Mouse (Mus musculus) frontal cortex, postnatal 25 days (tissue): ENCODE results near the gene Gjb4.

Source experiments
- DNase-seq, 2 experiments: peaks; one replicate each; pipeline ENCODE4 v3.0.0; 2022; ENCODE audit warnings: low spot score in 2 of 2

The Gjb4 gene

GRCm38 (mm10) chr4:127353951-127354438 lies at the start of gene Gjb4:
Gjb4 (minus strand) TSS chr4:127354081.
- DNase-seq = no peak

- DNase-seq = no peak
These were observed 48.7 kb upstream of the Gjb4 start for GRCm38 (mm10) chr4:127402614-127403013.

- DNase-seq = no peak
These were observed 48.3 kb upstream of the Gjb4 start for GRCm38 (mm10) chr4:127402166-127402565.

- DNase-seq = no peak
These were observed 46.6 kb upstream of the Gjb4 start for GRCm38 (mm10) chr4:127400165-127401145.

- DNase-seq = no peak
These were observed 41.7 kb upstream of the Gjb4 start for GRCm38 (mm10) chr4:127395591-127395990.

GRCm38 (mm10) chr4:127389645-127390044 lies 35.8 kb upstream of the Gjb4 start:
- no peak for DNase-seq

- no peak for DNase-seq
These were observed 23.5 kb upstream of the Gjb4 start for GRCm38 (mm10) chr4:127377344-127377743.

GRCm38 (mm10) chr4:127375541-127376177 lies 21.8 kb upstream of the Gjb4 start:
- DNase-seq = no peak

- DNase-seq = no peak
These were observed 20.8 kb upstream of the Gjb4 start for GRCm38 (mm10) chr4:127374645-127375044.

- DNase-seq = no peak
These were observed 19.6 kb upstream of the Gjb4 start for GRCm38 (mm10) chr4:127373491-127373890.

GRCm38 (mm10) chr4:127371546-127371945 lies 17.7 kb upstream of the Gjb4 start:
- no peak for DNase-seq

- no peak for DNase-seq
These were observed 16.6 kb upstream of the Gjb4 start for GRCm38 (mm10) chr4:127370447-127370846.

- DNase-seq = peak; percentile 66 to 70
These were observed 14.6 kb upstream of the Gjb4 start for GRCm38 (mm10) chr4:127368379-127368973.

- DNase-seq = no peak
These were observed 12.0 kb upstream of the Gjb4 start for GRCm38 (mm10) chr4:127365834-127366233.

GRCm38 (mm10) chr4:127365433-127365832 lies 11.6 kb upstream of the Gjb4 start:
- no peak for DNase-seq

GRCm38 (mm10) chr4:127364431-127364830 lies 10.6 kb upstream of the Gjb4 start:
- DNase-seq = no peak

- DNase-seq = no peak
These were observed 9.4 kb upstream of the Gjb4 start for GRCm38 (mm10) chr4:127363331-127363730.

GRCm38 (mm10) chr4:127362520-127362919 lies 8.6 kb upstream of the Gjb4 start:
- DNase-seq = no peak

GRCm38 (mm10) chr4:127358018-127358417 lies 4.1 kb upstream of the Gjb4 start, which contains the start of gene Gjb5:
Gjb5 (minus strand) TSS chr4:127358181.
- DNase-seq = no peak

GRCm38 (mm10) chr4:127354506-127355485 lies 915 bp upstream of the Gjb4 start:
- no peak for DNase-seq

- DNase-seq = no peak
These were observed 1.3 kb downstream of the Gjb4 start for GRCm38 (mm10) chr4:127352594-127352993.
